Mouse (Mus musculus) layer of hippocampus, adult 18-20 months (tissue): ENCODE measurements at regions not wholly inside any gene's neighbourhood (a gene's known extent, or its start where the extent isn't known, plus 50 kb on each side); places are given as distances from the start of the nearest gene placed in this dataset.
"Not testable (repeated sequence)": the region's sequence is repeated elsewhere in the genome, so short reads cannot be mapped to it uniquely, and the experiment has no call there.

Experiments
- DNase-seq, 2 experiments: peaks; one replicate each; pipeline ENCODE4 v3.0.0; 2022; ENCODE audit warnings: low spot score in 2 of 2

DNA sequence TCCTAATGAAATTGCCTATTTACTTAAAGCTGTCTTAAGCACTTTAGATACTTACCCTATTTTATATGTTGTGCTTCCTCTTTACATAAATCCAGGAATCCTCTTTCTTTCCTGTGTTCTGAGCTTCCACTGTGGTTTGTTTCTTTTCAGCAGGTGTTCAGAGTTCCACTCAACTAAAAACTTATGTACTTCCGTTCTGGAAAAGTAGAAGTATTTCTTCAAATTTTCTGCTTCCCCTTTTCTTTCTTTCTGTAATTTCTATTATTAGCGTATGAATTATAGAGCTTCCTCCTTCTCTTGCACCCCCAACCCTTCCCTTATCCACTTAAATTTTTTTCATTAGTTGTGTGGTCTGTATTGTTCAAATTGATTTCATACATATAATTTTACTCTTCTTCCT is 165.8 kb upstream of the Nudt12 start:
- no peak for DNase-seq

DNA sequence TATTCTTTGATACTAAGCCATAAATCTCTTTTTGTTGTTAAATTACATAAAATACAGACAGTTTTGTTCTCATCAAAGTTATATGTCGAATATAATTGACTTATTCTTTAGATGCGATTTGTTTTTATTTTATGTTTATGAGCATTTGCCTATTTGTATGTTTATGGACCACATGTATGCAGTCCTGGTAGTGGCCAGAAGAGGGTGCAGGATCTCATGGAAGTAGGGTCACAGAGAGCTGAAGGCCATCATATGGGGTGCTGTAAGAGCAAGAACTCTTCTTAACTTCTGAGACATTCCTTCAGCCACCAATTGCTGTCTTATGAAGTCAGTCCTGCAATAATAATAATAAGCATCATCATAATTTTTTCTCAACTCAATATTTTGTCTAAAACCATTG is 143.2 kb upstream of the Nudt12 start:
- DNase-seq, result no peak

DNA sequence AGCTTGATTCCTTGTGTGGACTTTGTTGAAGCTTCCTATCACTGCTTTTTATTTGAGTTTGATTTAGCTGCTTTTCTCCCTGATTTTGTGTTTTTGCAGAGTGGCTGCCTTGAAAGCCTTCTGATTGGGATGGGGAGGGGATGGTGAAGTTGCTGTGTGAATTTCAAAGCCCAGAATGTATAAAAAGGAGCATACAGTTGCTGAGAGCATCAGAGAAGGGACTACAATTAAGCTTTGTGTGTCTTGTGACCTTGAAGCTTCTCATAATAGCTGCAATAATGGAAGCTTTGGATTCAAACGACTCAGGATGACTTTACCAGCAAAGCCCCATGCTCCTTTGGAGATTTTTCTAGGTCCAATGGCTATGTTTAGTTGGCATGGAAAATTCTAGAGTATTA is 130.6 kb upstream of the Nudt12 start:
- no peak for DNase-seq

DNA sequence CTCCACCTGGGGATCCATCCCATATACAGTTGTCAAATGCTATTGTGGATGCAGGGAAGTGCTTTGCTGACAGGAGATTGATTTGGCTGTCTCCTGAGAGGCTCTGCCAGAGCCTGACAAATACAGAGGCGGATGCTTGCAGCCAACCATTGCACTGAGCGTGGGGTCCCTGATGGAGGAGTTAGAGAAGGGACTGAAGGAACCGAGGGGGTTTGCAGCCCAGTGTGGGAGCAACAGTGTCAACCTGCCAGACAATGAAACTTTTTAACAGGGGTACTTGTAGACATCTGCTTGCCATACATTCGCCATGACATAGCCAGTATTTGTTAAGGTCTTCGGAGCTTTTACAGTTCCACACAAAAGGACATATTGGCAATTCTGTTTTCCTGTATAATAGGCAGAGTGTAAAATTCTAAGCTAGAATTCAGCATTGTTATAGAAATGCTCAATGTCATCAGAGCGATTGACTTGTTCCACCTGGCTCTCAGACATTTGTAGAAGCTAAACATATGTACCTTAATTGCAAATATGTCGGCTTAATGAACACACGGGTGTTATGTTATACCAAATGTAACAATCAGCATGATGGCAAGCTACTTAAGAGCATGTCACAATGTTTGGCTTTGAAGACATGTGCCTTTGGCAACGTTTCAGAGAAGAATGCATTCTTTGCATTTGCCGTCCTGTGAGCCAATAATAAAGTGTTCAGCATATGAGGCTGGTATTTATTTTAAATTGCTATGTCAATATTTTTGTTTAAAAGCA is 130.0 kb upstream of the Nudt12 start:
- no peak for DNase-seq

DNA sequence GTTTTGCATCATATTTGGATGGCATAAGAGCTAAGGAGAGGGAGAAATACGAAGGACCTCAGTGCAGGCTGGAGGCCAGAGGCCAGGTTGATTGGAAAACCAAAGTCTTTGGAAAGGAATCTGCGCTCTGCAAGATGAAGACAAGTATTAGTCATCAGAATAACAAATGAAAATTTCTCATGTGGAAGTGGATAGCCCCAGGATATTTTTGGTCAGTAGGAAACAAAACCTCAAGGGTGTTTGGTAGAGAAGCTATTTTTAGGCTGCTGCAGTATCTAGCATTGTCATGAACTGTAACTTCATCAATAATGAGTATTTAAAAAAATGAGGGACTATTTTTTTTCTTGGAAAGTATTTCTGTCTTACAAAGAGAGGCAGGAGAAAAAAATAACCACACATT is 125.6 kb upstream of the Nudt12 start:
- DNase-seq, result no peak

DNA sequence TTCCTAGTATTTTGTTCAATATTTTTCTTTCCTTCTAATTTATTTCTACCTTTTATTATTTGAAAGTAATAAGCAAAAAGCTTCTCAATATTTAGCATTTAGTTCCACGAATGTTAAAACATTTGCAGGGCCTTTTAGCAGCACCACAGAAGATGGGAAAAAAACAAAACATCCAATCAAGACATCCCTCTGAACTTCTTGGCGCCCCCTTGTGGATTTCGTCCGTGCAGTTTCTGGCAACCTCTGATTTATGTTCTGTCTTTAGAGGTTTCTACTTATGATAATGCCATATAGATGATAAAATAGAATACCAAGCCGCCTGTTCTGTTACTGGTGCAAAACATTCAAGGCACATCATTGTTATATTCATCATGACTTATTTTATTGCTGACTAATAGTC is 86.2 kb upstream of the Nudt12 start:
- peak; percentile 1 to 66 for DNase-seq

DNA sequence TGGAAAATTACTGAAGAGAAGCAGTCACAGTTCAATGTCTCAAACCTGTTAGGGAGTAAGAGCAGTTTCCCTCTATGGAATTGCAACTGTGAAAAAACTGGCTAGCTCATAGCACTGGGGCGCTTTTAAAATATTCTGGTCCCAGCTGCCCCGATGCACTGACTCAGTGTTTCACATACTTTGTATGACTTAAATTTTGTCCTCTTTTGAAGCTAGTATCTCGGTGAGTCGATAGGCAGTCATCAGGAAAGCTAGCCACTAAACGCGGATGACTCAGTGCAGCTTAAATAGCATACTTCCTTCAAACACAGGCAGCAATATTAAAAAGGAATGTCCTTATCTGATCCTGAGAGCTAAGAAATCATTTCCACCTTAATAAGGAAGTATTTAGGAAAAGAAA is 63.7 kb upstream of the Nudt12 start:
- DNase-seq, result not testable (repeated sequence)

DNA sequence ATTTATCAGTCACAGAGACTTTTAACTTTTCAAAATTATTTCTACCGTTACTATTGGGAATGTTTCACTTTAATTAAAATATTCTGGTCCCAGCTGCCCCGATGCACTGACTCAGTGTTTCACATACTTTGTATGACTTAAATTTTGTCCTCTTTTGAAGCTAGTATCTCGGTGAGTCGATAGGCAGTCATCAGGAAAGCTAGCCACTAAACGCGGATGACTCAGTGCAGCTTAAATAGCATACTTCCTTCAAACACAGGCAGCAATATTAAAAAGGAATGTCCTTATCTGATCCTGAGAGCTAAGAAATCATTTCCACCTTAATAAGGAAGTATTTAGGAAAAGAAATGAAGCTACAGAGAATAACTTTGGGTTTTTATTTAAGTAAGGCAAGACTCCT is 63.2 kb upstream of the Nudt12 start:
- not testable (repeated sequence) for DNase-seq
